Mouse (Mus musculus) MEL (cell line): ENCODE data around the gene Khdc1a.

Experiments
- CTCF ChIP-seq, 3 experiments: IDR thresholded peaks in 2 of 3; conservative IDR thresholded peaks in 1 of 3; 2 replicates each; pipeline ENCODE4 v1.5.1; 2011 to 2012; ENCODE audit warnings: low read length in 3 of 3, low read depth in 2 of 3, mild to moderate bottlenecking in 2 of 3, improper control_type of control experiment in 1 of 3, inconsistent platforms in 1 of 3, mixed read lengths in 1 of 3, moderate library complexity in 1 of 3; ENCODE audit not compliant: control insufficient read depth in 1 of 3, insufficient read depth in 1 of 3, poor library complexity in 1 of 3, severe bottlenecking in 1 of 3
- E2F4 ChIP-seq: IDR thresholded peaks from 2 replicates; pipeline ENCODE4 v1.6.1; 2011; ENCODE audit warnings: low read depth, low read length, improper control_type of control experiment, borderline replicate concordance
- EP300 ChIP-seq, 2 experiments: IDR thresholded peaks; 2 replicates each; pipeline ENCODE4 v1.6.1; 2011; ENCODE audit warnings: improper control_type of control experiment in 2 of 2, low read length in 2 of 2, low read depth in 1 of 2, mild to moderate bottlenecking in 1 of 2
- MAFK ChIP-seq: IDR thresholded peaks from 2 replicates; pipeline ENCODE4 v1.6.1; 2011; ENCODE audit warnings: low read depth, mild to moderate bottlenecking, low read length, improper control_type of control experiment, borderline replicate concordance
- MAZ ChIP-seq: IDR thresholded peaks from 2 replicates; pipeline ENCODE4 v1.6.1; 2012; ENCODE audit warnings: low read depth, mild to moderate bottlenecking, inconsistent platforms, low read length, improper control_type of control experiment
- MYC ChIP-seq: IDR thresholded peaks from 2 replicates; pipeline ENCODE4 v1.6.1; 2011; ENCODE audit warnings: low read depth, mild to moderate bottlenecking, low read length, improper control_type of control experiment, moderate library complexity
- POLR2A ChIP-seq, 2 experiments: IDR thresholded peaks; 2 replicates each; pipeline ENCODE4 v1.6.1; 2011 to 2012; ENCODE audit warnings: low read length in 2 of 2, mild to moderate bottlenecking in 2 of 2, control low read depth in 1 of 2, improper control_type of control experiment in 1 of 2, low read depth in 1 of 2, moderate library complexity in 1 of 2; ENCODE audit not compliant: control insufficient read depth in 1 of 2, insufficient read depth in 1 of 2, poor library complexity in 1 of 2
- RCOR1 ChIP-seq: IDR thresholded peaks from 2 replicates; pipeline ENCODE4 v1.6.1; 2012; ENCODE audit warnings: low read depth, mild to moderate bottlenecking, inconsistent platforms, low read length, improper control_type of control experiment
- SMC3 ChIP-seq: IDR thresholded peaks from 2 replicates; pipeline ENCODE4 v1.6.1; 2011; ENCODE audit warnings: low read depth, low read length, improper control_type of control experiment
- ZC3H11A ChIP-seq: IDR thresholded peaks from 2 replicates; pipeline ENCODE4 v1.6.1; 2012; ENCODE audit warnings: low read depth, mild to moderate bottlenecking, inconsistent platforms, low read length, improper control_type of control experiment
- ZKSCAN1 ChIP-seq: IDR thresholded peaks from 2 replicates; pipeline ENCODE4 v1.6.1; 2012; ENCODE audit warnings: low read depth, mild to moderate bottlenecking, inconsistent platforms, low read length, improper control_type of control experiment, moderate library complexity

DNA sequence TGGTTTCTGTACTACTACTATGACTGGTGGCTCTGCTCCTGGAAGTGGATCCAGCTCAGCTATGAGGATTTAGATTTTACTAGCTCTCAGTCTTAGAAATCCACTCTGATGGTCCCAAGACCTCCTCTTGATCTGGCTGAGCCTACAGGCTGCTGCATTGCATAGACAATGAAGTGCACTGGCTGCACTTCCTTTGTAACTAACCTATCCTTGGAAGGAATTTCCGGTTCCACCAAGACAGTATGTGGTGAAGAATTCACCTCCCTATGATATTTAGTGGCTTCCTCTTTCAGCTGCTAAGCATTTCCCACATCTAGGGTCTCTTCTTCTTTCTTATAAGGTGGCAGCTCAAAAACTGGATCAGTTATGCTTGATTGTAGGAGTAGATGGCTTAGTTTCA, 24.8 kb upstream of the Khdc1a start:
- TF ChIP-seq CTCF (IDR thresholded peaks at IDR 0.05 in 2 of 3, conservative IDR thresholded peaks at IDR 0.05 in 1 of 3; ENCODE audit: control insufficient read depth in 1 of 3, insufficient read depth in 1 of 3, low read depth in 2 of 3, low read length in 3 of 3, poor library complexity in 1 of 3, severe bottlenecking in 1 of 3) (no peak), E2F4 (no peak), MAFK (no peak), POLR2A (IDR thresholded peaks at IDR 0.05; ENCODE audit: control insufficient read depth in 1 of 2, insufficient read depth in 1 of 2, low read depth in 1 of 2, low read length in 2 of 2, poor library complexity in 1 of 2) (no peak), RCOR1 (no peak), MAZ (no peak), EP300 (IDR thresholded peaks at IDR 0.05; ENCODE audit: low read depth in 1 of 2, low read length in 2 of 2) (no peak), SMC3 (no peak), MYC (no peak), ZKSCAN1 (no peak), ZC3H11A (no peak)
